Mouse (Mus musculus): Measurements from ENCODE around the gene Mapkapk5. TPM values are rescaled to one million over a fixed set of nuclear protein-coding genes. Genes with fewer than 3 reads are reported as not detected.
"Not testable (repeated sequence)": the region's sequence is repeated elsewhere in the genome, so short reads cannot be mapped to it uniquely, and the experiment has no call there.

Mapkapk5 gene
- total RNA-seq, 4 experiments from 2014 or later, result 104 to 124 (median 121) TPM

- DNase-seq (ENCODE audit: low spot score), result peak; percentile 89
Measured at GRCm38 (mm10) chr5:121564468-121564895, 18.8 kb upstream of the Mapkapk5 start.

GRCm38 (mm10) chr5:121562436-121562835 lies 16.7 kb upstream of the Mapkapk5 start:
- no peak for DNase-seq (ENCODE audit: low spot score)

- no peak for DNase-seq (ENCODE audit: low spot score)
Measured at GRCm38 (mm10) chr5:121549196-121549595, 3.5 kb upstream of the Mapkapk5 start.

- DNase-seq (ENCODE audit: low spot score), result no peak
Measured at GRCm38 (mm10) chr5:121547084-121547483, 1.4 kb upstream of the Mapkapk5 start.

GRCm38 (mm10) chr5:121546530-121546895 lies 808 bp upstream of the Mapkapk5 start:
- DNase-seq (ENCODE audit: low spot score), result no peak

- no peak for DNase-seq (ENCODE audit: low spot score)
Measured at GRCm38 (mm10) chr5:121544910-121545792, 554 bp downstream of the Mapkapk5 start, which contains the start of the genes Adam1a and Gm42878. Gene Adam1a, minus strand, starts transcription at chr5:121545482. Gene Gm42878, minus strand, starts transcription at chr5:121545482.

- DNase-seq (ENCODE audit: low spot score), result no peak
Measured at GRCm38 (mm10) chr5:121543370-121543769, 2.3 kb downstream of the Mapkapk5 start.

GRCm38 (mm10) chr5:121541235-121541634 lies 4.5 kb downstream of the Mapkapk5 start:
- no peak for DNase-seq (ENCODE audit: low spot score)

- no peak for DNase-seq (ENCODE audit: low spot score)
Measured at GRCm38 (mm10) chr5:121540066-121540465, 5.6 kb downstream of the Mapkapk5 start.

- DNase-seq (ENCODE audit: low spot score), result no peak
Measured at GRCm38 (mm10) chr5:121537588-121537987, 8.1 kb downstream of the Mapkapk5 start.

- no peak for DNase-seq (ENCODE audit: low spot score)
Measured at GRCm38 (mm10) chr5:121536921-121537555, 8.7 kb downstream of the Mapkapk5 start.

- DNase-seq (ENCODE audit: low spot score), result no peak
Measured at GRCm38 (mm10) chr5:121535116-121535515, 10.6 kb downstream of the Mapkapk5 start.

- no peak for DNase-seq (ENCODE audit: low spot score)
Measured at GRCm38 (mm10) chr5:121534521-121534920, 11.2 kb downstream of the Mapkapk5 start.

- DNase-seq (ENCODE audit: low spot score), result peak; percentile 31
Measured at GRCm38 (mm10) chr5:121526961-121527360, 18.7 kb downstream of the Mapkapk5 start.

- no peak for DNase-seq (ENCODE audit: low spot score)
Measured at GRCm38 (mm10) chr5:121526526-121526925, 19.2 kb downstream of the Mapkapk5 start.

- DNase-seq (ENCODE audit: low spot score), result no peak
Measured at GRCm38 (mm10) chr5:121525774-121526450, 19.8 kb downstream of the Mapkapk5 start.

GRCm38 (mm10) chr5:121519758-121520157 lies 25.9 kb downstream of the Mapkapk5 start:
- DNase-seq (ENCODE audit: low spot score), result not testable (repeated sequence)

- DNase-seq (ENCODE audit: low spot score), result no peak
Measured at GRCm38 (mm10) chr5:121518983-121519382, 26.7 kb downstream of the Mapkapk5 start.

GRCm38 (mm10) chr5:121510009-121510408 lies 35.7 kb downstream of the Mapkapk5 start:
- DNase-seq (ENCODE audit: low spot score), result no peak

GRCm38 (mm10) chr5:121506846-121507245 lies 38.9 kb downstream of the Mapkapk5 start:
- DNase-seq (ENCODE audit: low spot score), result no peak

- no peak for DNase-seq (ENCODE audit: low spot score)
Measured at GRCm38 (mm10) chr5:121503231-121503630, 42.5 kb downstream of the Mapkapk5 start, which contains the start of gene Adam1b. Gene Adam1b, minus strand, starts transcription at chr5:121503435.

GRCm38 (mm10) chr5:121501424-121501996 lies 44.2 kb downstream of the Mapkapk5 start:
- DNase-seq (ENCODE audit: low spot score), result not testable (repeated sequence)
